Mouse (Mus musculus) embryonic facial prominence, embryonic 10.5 days (tissue): ENCODE measurements at regions not wholly inside any gene's neighbourhood (a gene's known extent, or its start where the extent isn't known, plus 50 kb on each side); places are given as distances from the start of the nearest gene placed in this dataset.

Experiments
- DNase-seq: peaks from one replicate; pipeline ENCODE4 v3.0.0-alpha.2; 2017; ENCODE audit warnings: low spot score
- H3K27ac ChIP-seq: fragments of 300-500 bp; sonication (generic); replicated peaks from 2 replicates; pipeline ENCODE4 v1.5.1; 2016; ENCODE audit warnings: mild to moderate bottlenecking
- H3K27me3 ChIP-seq: fragments of 300-500 bp; sonication (generic); replicated peaks from 2 replicates; pipeline ENCODE4 v1.6.1; 2016; ENCODE audit warnings: low read depth, mild to moderate bottlenecking; ENCODE audit not compliant: poor library complexity, severe bottlenecking
- H3K36me3 ChIP-seq: fragments of 300-500 bp; sonication (generic); replicated peaks from 2 replicates; pipeline ENCODE4 v1.6.1; 2016; ENCODE audit warnings: mild to moderate bottlenecking, moderate library complexity
- H3K4me1 ChIP-seq: fragments of 300-500 bp; sonication (generic); 2 replicates; pipeline ENCODE4 v1.6.1; 2016
- H3K4me3 ChIP-seq: fragments of 300-500 bp; sonication (generic); 2 replicates; pipeline ENCODE4 v1.5.1; 2016; ENCODE audit warnings: mild to moderate bottlenecking, moderate library complexity
- H3K9me3 ChIP-seq: fragments of 300-500 bp; sonication (generic); 2 replicates; pipeline ENCODE4 v1.6.1; 2016; ENCODE audit warnings: mild to moderate bottlenecking
- WGBS: fragments of 180-500 bp; shearing (Covaris S2); methylation state at CpG from one replicate; pipeline ENCODE4 v1.1.7; 2016; 5-methylcytosine and 5-hydroxymethylcytosine counted together

DNA sequence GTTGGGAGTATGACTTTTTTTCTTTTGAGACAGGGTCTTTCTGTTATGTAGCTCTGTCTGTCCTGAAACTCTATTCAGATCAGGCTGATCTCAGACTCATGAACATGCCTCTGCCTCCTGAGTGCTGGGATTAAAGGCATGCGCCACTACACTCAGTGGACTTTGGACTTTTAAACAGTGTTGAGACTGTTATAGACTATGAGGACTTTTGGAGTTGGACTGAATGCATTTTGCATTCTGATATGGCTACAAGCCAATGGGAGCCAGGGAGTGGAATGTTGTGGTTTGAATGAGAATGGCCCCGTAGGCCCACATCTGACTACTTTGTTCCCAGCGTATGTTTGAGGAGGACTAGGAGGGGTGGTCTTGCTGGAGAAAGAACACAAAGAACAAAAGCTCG lies 165.4 kb downstream of the Sec23ip start:
- WGBS: 88% methylated on average over 4 of the region's 4 CpGs
- Histone ChIP-seq H3K4me1 (no peaks in the 10 kb centered on the region), H3K9me3 (no peaks in the 10 kb centered on the region), H3K36me3 (no peaks in the 10 kb centered on the region), H3K27ac (no peak overlapping the region), H3K4me3 (no peak overlapping the region), H3K27me3 (no peaks in the 10 kb centered on the region)
- DNase-seq: no peak

DNA sequence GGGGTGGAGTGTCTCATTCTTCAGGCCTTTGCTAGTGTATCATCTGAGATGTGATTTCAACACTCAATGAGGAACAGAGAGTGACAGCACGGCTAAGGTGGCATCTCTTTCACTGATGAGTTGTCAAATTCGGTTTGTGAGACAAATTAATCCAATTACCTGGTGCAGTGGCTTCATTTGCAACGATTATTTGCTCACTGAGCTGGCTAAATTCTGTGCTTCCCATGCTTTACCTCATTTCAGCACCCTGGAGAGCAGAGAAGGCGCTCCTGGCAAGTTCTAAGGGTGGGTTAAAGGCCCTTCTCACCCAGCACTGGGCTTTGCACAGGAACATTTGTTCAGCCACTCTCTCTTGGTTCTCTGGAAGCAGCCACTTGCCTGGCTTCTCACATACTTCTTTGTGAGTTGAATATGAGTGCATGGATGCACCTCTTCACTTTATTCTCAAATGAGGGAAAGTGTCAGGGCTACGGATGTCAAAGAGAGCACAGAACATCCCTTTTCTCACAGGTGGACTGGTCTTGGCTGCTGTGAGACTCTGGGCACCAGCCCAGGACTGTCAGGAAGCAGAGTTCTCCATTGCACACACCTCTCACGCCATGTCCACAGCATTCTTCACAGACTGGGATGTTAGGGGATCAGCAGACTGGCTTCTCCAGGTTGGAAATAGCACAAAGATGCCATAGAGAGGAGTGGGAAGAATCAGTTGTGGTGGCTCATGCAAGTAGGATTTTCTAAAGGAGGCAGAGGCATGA lies 193.4 kb downstream of the Sec23ip start:
- no peaks in the 10 kb centered on the region for H3K4me1 ChIP-seq
- H3K36me3 ChIP-seq: no peaks in the 10 kb centered on the region
- H3K27me3 ChIP-seq: no peaks in the 10 kb centered on the region
- no peaks in the 10 kb centered on the region for H3K9me3 ChIP-seq
- no peak overlapping the region for H3K4me3 ChIP-seq
- peak; percentile 59 for DNase-seq
- H3K27ac ChIP-seq: no peak overlapping the region
- WGBS: 42% methylated on average over 6 of the region's 6 CpGs

DNA sequence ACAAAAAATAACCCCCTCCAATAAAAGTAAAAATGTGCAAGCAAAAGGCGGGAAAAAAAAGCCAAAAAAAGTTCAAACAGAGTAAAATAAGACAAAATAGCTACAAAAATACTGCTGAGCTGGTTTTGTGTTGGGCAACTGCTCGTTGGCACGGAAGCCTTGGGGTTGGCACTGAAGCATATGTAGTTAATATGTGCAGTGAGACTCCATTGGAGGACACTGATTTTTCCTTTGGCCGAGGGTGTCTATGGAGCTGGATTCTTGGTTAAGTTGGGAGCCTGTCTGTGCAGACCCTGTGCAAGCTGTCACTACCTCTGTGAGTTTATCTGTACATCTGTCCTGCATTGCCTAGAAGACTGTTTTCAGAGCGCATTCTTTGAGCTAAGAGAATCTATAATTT lies 215.8 kb downstream of the Sec23ip start:
- H3K27me3 ChIP-seq: no peaks in the 10 kb centered on the region
- H3K4me3 ChIP-seq: no peak overlapping the region
- 87% methylated on average over 5 of the region's 5 CpGs for WGBS
- H3K36me3 ChIP-seq: no peaks in the 10 kb centered on the region
- DNase-seq: no peak
- H3K27ac ChIP-seq: no peak overlapping the region
- H3K4me1 ChIP-seq: no peaks in the 10 kb centered on the region
- no peaks in the 10 kb centered on the region for H3K9me3 ChIP-seq

DNA sequence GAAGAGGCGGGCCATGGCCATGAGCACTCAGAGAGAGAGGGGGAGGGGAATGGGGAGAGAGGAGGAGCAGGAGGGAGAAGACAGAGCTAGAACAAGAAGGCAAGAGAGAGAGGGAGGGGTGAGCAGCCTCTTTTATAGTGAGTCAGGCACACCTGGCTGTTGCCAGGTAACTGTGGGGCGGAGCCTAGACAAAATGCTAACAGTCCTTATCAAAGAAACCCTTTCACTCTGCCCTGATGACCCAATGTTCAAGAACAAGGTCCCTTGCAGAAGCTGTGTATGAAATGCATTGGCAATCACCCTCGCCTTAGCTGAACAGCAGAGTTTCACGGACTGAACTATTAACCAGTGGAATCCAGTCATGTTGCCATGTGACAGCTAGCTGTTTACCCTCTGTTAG lies 235.2 kb downstream of the Sec23ip start:
- DNase-seq: no peak
- Histone ChIP-seq H3K9me3 (no peaks in the 10 kb centered on the region), H3K27me3 (no peaks in the 10 kb centered on the region), H3K4me1 (0 out of 2 replicates have a peak, but pooled peaks cover 9% of the 10 kb centered on the region), H3K27ac (no peak overlapping the region), H3K4me3 (no peak overlapping the region), H3K36me3 (no peaks in the 10 kb centered on the region)
- 75% methylated on average over 4 of the region's 4 CpGs for WGBS

DNA sequence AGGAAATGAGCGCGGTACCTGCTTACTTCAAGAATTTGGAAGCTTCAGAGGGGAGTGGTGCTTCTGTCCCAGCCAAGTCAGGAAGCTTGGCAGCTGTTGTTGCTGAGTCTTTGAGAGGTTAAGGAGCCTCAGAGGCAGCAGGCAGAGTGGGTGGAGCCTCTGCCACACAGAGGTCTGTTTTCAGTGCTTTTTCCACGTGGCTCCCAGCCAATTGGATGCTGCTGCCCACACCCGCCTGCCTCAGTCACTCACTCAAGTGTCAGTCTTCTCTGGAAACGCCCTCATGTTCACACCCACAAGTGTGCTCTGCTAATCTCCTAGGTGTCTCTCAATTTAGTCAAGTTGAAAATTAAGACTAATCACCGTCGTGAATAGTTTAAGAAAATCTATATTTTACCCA lies 236.1 kb downstream of the Sec23ip start:
- H3K27ac ChIP-seq: no peak overlapping the region
- no peaks in the 10 kb centered on the region for H3K27me3 ChIP-seq
- H3K4me3 ChIP-seq: no peak overlapping the region
- no peaks in the 10 kb centered on the region for H3K36me3 ChIP-seq
- H3K9me3 ChIP-seq: no peaks in the 10 kb centered on the region
- peak; percentile 17 for DNase-seq
- 69% methylated on average over 7 of the region's 7 CpGs for WGBS
- 0 out of 2 replicates have a peak, but pooled peaks cover 9% of the 10 kb centered on the region for H3K4me1 ChIP-seq

DNA sequence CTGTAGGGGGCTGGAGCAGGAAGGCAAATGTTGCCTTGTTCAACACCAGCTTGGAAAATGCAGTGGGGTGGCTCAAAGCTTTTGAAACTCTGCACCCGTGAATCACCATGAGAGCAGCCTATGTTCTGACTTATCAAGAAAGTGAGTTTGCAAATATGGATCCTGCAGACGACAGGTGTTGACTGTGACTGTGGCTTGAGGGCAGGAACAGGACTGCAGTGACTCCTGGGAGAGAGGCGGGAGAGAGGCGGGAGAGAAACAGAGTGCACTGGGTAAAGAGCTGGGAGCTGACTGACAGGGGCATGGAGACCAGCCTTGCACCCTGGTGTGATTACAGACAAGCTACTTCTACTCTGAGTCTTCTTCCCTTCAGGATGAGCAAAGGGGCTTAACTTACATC lies 254.0 kb downstream of the Sec23ip start:
- WGBS: 69% methylated on average over 4 of the region's 4 CpGs
- H3K36me3 ChIP-seq: no peaks in the 10 kb centered on the region

DNA sequence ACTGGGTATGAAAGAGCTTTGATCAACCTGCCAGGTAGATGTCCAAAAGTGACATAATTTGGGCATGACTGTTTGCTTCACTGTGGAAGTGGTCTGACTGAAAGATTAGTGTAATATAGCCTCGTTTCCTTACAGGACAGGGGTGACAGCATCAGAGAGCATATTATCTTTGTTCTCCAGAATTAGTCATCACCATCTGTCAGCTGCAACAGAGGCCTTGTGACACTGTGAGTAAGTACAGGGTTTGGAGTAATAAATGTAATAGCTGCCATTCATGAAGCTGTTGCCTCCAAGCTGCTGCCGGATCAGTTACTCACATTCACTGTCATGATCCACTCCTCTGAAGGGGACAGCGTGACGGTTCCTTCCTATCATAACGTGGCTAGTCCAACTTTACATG lies 254.4 kb upstream of the Plpp4 start:
- 87% methylated on average over 5 of the region's 5 CpGs for WGBS
- Histone ChIP-seq H3K27ac (no peak overlapping the region), H3K9me3 (no peaks in the 10 kb centered on the region), H3K27me3 (no peaks in the 10 kb centered on the region), H3K36me3 (no peaks in the 10 kb centered on the region), H3K4me3 (no peak overlapping the region), H3K4me1 (no peaks in the 10 kb centered on the region)
- DNase-seq: no peak

More for the DNA sequence above, 254.0 kb downstream of the Sec23ip start:
- Histone ChIP-seq H3K9me3 (no peaks in the 10 kb centered on the region), H3K4me1 (no peaks in the 10 kb centered on the region), H3K27ac (no peak overlapping the region), H3K4me3 (no peak overlapping the region), H3K27me3 (no peaks in the 10 kb centered on the region)
- DNase-seq: no peak

DNA sequence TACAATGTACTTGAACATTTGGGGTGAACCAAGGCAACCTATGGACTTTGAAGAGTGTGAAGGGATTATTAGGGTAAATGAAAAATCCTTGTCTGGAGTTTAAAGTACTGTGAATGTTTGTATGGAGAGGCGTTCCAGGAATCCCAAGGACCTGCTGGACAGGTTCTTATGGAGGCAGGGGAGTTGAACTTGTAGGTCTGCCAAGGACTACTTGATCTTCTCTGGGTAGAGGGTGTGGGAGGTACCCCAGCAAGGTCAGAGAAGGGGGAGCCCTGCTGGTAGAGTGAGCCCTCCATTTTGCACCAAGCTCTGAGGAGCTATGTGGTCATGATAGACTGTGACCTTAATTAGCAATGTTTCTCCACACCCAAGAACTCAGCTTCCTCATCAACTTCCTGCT lies 253.7 kb upstream of the Plpp4 start:
- Histone ChIP-seq H3K27me3 (no peaks in the 10 kb centered on the region), H3K4me1 (no peaks in the 10 kb centered on the region), H3K9me3 (no peaks in the 10 kb centered on the region), H3K36me3 (no peaks in the 10 kb centered on the region), H3K27ac (no peak overlapping the region), H3K4me3 (no peak overlapping the region)
- 76% methylated on average over 1 of the region's 1 CpGs for WGBS
- no peak for DNase-seq

DNA sequence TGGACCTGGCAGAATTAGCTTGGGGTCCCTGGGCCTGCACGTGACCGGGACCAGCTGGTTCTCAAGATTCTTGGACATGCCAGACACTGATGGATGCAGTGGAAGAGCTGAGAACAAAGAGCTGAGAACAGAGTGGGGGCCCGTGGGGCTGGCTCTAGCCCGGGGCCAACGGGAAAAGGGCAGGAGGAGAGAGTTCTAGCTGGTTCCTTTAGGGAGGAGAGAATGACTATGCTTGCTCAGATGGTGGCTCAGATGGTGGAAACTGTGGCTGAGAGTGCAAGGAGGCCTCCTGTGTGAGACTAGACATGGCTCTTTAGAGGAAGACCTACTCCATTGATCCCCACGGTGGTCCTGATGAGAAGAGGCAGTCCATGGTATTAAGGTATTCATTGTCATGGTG lies 240.5 kb upstream of the Plpp4 start:
- Histone ChIP-seq H3K4me1 (no peaks in the 10 kb centered on the region), H3K27ac (no peak overlapping the region), H3K27me3 (no peaks in the 10 kb centered on the region), H3K4me3 (no peak overlapping the region), H3K36me3 (no peaks in the 10 kb centered on the region), H3K9me3 (no peaks in the 10 kb centered on the region)
- DNase-seq: no peak
- 88% methylated on average over 6 of the region's 6 CpGs for WGBS

DNA sequence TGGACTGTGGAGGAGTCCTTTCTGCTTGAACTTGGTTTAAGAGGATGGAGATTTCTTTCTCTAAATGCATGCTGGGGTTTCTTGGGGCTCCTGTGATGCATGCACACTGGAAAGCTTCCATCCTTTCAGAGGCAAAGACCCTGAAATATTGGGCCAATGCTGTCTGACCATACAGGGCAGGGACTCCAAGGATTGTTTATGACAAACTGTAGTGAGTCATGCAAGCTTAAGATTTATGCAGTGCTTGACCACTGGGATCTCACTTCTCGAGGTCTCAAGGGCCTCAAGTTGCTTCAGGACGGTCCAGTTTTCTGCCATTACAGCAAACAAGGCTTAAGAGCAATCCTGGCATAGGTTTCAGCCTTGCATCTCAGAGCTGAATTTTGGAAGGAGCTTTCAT lies 229.7 kb upstream of the Plpp4 start:
- Histone ChIP-seq H3K27ac (no peak overlapping the region), H3K27me3 (no peaks in the 10 kb centered on the region), H3K4me3 (no peak overlapping the region), H3K9me3 (no peaks in the 10 kb centered on the region), H3K36me3 (no peaks in the 10 kb centered on the region), H3K4me1 (no peaks in the 10 kb centered on the region)
- WGBS: 79% methylated on average over 2 of the region's 2 CpGs
- no peak for DNase-seq

DNA sequence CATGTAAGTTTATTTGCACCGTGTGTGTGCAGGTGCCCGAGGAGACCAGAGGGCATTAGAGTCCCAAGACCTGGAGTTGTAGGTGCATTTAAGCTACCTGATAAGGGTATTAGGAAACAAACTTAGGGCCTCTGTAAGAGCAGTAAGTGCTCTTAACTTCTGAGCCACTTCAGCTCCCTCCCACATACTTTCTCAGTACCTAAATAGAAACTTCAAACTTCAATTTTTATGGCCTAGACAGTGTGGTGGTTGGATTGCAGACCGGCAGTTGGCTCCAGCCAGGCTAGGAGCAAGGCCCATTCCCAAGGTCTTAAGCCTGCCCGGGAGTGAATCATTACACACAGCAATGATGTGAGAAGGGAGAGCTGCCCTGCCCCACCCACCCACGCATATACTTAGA lies 208.8 kb upstream of the Plpp4 start:
- no peak overlapping the region for H3K27ac ChIP-seq
- 86% methylated on average over 5 of the region's 5 CpGs for WGBS
- no peaks in the 10 kb centered on the region for H3K36me3 ChIP-seq
- no peaks in the 10 kb centered on the region for H3K9me3 ChIP-seq
- no peak overlapping the region for H3K4me3 ChIP-seq
- no peaks in the 10 kb centered on the region for H3K27me3 ChIP-seq
- no peaks in the 10 kb centered on the region for H3K4me1 ChIP-seq
- DNase-seq: no peak

DNA sequence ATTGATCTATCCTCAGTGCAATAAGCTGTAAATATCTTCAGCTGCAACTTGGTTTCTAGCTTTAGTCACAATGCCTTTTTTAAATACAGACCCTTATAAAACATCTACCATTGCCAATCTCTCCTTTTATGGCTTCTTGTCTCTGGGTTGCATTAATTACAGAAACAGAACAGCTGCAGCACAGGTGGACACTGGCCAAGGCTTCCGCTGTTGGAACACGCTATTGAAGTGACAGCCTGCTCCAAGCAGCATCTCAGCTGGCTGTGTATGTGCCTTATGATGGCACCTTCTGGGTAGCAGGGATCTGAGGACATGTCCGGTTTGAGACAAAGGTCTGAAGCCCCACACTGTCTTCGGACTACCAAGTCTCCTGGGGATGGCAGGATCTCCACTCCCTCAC lies 207.1 kb upstream of the Plpp4 start:
- Histone ChIP-seq H3K9me3 (no peaks in the 10 kb centered on the region), H3K27me3 (no peaks in the 10 kb centered on the region), H3K36me3 (no peaks in the 10 kb centered on the region), H3K4me3 (no peak overlapping the region), H3K27ac (no peak overlapping the region), H3K4me1 (no peaks in the 10 kb centered on the region)
- no peak for DNase-seq
- WGBS: 91% methylated on average over 4 of the region's 4 CpGs

DNA sequence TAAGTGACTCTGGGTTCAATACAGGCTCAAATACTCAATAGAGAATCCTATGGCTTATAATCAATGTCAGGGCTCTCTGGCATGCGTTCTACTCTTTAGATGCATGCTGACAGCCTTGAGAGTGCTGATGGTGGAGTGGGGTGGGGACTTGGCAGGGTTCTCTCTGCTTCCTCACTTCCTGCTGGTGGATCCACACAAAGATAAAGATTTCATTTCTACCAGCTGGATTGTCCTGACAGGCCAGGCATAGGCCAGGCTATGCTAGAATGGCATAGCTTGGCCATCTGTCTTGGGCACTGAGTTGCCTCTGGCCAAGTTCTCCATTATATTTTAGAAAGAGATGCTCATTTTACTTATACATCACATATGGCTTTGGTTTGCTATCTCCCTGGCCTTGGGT lies 206.2 kb upstream of the Plpp4 start:
- H3K27me3 ChIP-seq: no peaks in the 10 kb centered on the region
- WGBS: 85% methylated on average over 1 of the region's 1 CpGs
- no peak for DNase-seq
- no peaks in the 10 kb centered on the region for H3K4me1 ChIP-seq
- no peak overlapping the region for H3K4me3 ChIP-seq
- no peaks in the 10 kb centered on the region for H3K36me3 ChIP-seq
- no peak overlapping the region for H3K27ac ChIP-seq
- no peaks in the 10 kb centered on the region for H3K9me3 ChIP-seq
